Mouse (Mus musculus) leukemia stem cell, adult 10-12 weeks (primary cell): ENCODE results near the gene Hdac1. TPM values are rescaled to one million over a fixed set of nuclear protein-coding genes. Genes with fewer than 3 reads are reported as not detected.

ENCODE experiments used
- polyA plus RNA-seq: library from polyadenylated mRNA; stranded (reverse); fragments of >175 nt; gene quantifications from 2 replicates; pipeline ENCODE4 v1.2.3, GENCODE M21; 2012; ENCODE audit warnings: low replicate concordance

Gene Hdac1
- polyA plus RNA-seq: 26.0 and 75.3 TPM in 2 replicates

DNA sequence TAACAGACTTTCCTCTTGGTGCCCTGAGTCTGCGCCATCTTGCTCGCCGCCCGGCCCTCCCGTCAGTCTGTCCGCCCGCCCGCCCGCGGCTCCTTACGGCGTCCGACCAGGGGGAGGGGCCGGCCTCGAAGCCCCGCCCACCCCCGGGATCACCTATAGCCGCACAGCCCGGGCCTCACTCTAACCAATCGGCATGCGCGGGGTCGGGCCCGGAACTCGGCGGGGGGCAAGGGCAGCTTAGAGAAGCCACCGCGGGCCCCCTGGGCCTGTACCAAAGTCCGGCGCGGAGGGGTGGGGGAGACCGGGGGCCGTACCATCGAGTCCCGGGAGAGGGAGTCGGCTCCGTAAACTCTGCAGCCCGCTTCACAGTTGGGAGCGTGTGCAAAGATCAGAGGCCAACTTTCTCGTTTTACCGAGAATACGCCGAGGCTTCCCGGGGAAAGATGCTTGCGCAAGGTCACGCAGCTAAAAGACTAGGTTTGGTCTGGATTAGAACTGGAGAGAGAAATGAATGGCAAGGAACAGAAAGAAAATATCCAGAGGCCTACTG lies at the start of gene Hdac1:
Gene Hdac1 (minus strand): TSS at position 122 of the 550 bp plus-strand sequence.

DNA sequence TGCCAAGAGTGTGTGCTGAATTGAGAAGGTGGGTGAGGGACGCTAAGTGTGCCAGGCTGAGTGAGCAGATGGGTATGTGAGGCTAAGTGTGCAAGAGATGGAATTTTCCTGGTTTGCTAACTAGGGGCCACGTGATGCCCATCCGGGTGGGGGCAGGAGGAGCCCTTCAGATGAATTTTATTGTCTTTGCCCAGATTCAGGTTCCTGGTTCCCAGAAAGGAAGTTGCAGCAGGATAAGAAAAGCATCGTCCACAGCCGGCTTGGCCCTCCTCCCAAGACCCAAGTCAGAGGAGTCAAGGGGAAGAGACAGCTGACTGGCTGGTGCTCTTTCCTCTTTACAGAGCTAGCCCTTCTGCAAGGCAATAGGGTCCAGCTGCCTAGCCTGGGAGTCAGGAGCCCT lies 36.0 kb upstream of the Hdac1 start, which contains the start of gene Fam167b:
Gene Fam167b (minus strand): TSS at position 84 of the 400 bp plus-strand sequence.

DNA sequence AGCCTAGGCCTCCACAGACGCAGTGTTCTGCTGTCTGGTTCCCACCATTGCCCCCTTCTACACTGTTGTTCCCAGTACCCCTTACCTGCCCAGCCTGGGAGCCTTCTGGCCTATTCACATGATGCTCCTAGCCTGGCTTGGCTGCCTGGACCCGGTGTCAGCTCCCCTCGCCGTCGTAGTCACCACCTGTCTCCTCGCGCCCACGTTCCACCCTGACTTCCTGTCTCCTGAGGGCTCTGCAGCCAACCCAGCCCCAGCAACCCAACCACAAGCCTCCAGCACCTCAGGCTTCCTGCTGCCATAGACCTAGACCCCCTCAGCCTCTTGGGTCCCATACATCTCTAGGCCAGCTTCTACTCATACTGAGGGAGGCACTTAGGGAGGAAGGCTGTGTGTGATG lies 30.9 kb upstream of the Hdac1 start, which contains the start of gene Lck:
Gene Lck (minus strand): TSS at position 212 of the 400 bp plus-strand sequence.

DNA sequence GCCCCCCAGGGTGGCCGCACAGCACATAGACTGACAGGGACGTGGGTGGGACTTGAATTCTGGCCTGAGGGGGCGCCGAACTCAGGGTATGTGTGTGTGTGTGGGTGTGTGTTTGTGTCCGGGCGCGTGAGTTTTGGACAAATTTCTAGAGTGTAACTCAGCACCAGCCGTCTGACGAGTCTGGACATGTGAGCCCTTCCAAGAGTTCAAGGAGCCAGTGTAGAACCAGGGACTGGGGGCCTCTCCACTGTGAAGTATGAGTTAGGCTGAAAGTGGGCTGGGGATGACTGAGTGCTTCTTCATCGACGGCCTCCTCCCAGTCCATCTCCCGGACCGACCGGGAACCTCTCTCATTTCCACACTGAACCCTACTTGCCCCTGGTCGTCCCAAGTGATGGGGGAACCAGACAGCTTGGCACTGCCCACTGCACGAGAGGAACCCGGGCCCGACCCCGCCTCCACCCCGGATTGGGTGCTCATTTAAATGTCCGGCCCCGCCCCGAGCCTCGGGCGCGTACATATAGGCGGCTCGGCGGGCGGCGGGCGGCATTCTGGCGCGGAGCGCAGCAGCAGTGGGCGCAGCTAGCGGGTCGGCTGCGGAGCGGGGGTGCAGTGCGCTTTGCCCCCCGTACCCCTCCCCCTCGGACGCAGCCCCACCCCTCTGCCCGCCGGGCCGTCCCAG lies 29.3 kb downstream of the Hdac1 start, which contains the start of gene Marcksl1:
Gene Marcksl1 (plus strand): TSS at position 496 of the 682 bp plus-strand sequence.

DNA sequence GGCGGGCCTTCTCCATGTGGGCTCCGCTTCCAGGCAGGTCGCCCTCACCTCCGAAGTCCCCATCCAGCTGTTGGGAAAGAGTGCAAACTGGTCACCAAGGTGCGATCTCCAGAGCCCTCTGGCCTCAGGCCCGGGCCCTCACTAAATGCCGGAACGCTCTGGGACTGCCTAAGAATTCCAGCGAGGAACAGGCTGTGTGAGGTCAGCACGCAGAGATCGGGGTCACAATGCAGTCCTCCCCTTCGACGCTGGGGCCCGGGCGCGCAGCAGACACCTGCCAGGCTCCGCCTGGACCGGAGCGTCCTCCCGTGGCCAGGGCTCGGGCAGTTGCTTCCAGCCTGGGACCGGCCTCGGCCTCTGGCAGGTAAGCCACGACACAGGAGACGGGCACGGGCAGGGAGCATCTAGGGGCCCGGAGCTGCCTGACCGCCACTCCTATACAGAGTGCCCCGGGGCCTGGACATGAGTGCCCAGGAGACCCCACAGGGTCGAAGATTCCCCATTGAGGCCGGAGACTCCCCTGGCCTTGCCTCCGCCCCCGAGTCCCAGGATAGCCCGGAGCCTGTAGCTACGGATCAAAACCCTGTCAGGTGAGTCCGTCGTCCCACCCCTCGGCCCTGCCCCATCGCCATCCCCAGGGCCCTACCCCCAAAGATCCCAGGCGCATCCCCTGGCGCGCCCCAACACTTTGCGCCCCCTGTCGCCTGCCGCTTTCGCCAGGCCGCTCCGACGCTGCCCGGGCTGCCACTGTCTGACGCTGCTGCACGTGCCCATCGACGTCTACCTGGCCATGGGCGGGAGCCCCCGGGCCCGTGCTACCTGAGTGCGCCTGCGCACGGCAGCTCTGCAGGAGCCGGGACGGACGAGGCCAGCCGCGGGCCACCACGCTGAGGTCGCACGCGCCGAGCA lies 51.3 kb downstream of the Hdac1 start, which contains the start of the genes Tssk3 and Fam229a:
Gene Tssk3 (minus strand): TSS at position 51 of the 909 bp plus-strand sequence.
Gene Fam229a (plus strand): TSS at position 219 of the 909 bp plus-strand sequence.

Other genes starting within 250 kb of the Hdac1 start
- gene Rbbp4, start 207.3 kb downstream of the Hdac1 start, polyA plus RNA-seq: 17.5 and 21.9 TPM in 2 replicates
- 1.3 and 1.9 TPM in 2 replicates for gene Zbtb8os, start 207.0 kb downstream of the Hdac1 start, polyA plus RNA-seq
- 1.1 and 2.3 TPM in 2 replicates for gene Zbtb8a, start 164.6 kb downstream of the Hdac1 start, polyA plus RNA-seq
- gene Zbtb8b, start 101.9 kb downstream of the Hdac1 start, polyA plus RNA-seq: not detected in 2 replicates
- gene Bsdc1, start 81.1 kb downstream of the Hdac1 start, polyA plus RNA-seq: 37.4 and 50.9 TPM in 2 replicates
- gene Tssk3, start 51.7 kb downstream of the Hdac1 start, polyA plus RNA-seq: not detected in 2 replicates
- gene Fam229a, start 51.5 kb downstream of the Hdac1 start, polyA plus RNA-seq: 4.0 and 17.3 TPM in 2 replicates
- 28.8 and 91.9 TPM in 2 replicates for gene Marcksl1, start 29.1 kb downstream of the Hdac1 start, polyA plus RNA-seq
- 13.3 and 17.6 TPM in 2 replicates for gene Lck, start 30.9 kb upstream of the Hdac1 start, polyA plus RNA-seq
- gene Fam167b, start 35.8 kb upstream of the Hdac1 start, polyA plus RNA-seq: 1.8 and 2.0 TPM in 2 replicates
- gene Eif3i, start 57.9 kb upstream of the Hdac1 start, polyA plus RNA-seq: 55.8 and 125 TPM in 2 replicates
- 229 and 293 TPM in 2 replicates for gene Tmem234, start 58.0 kb upstream of the Hdac1 start, polyA plus RNA-seq
- gene Dcdc2b, start 71.5 kb upstream of the Hdac1 start, polyA plus RNA-seq: 0.60 TPM in 1 of 2 replicates, not detected in the other
- 4.0 and 5.9 TPM in 2 replicates for gene Iqcc, start 76.4 kb upstream of the Hdac1 start, polyA plus RNA-seq
- 9.9 and 21.2 TPM in 2 replicates for gene Ccdc28b, start 81.2 kb upstream of the Hdac1 start, polyA plus RNA-seq
- 48.8 and 58.1 TPM in 2 replicates for gene Txlna, start 98.4 kb upstream of the Hdac1 start, polyA plus RNA-seq
- gene Kpna6, start 130.1 kb upstream of the Hdac1 start, polyA plus RNA-seq: 24.0 and 24.3 TPM in 2 replicates
- gene Tmem39b, start 154.1 kb upstream of the Hdac1 start, polyA plus RNA-seq: 43.2 and 83.9 TPM in 2 replicates
- 208 and 269 TPM in 2 replicates for gene Khdrbs1, start 199.6 kb upstream of the Hdac1 start, polyA plus RNA-seq